Mouse (Mus musculus): ENCODE data around the gene Brsk1. TPM values are rescaled to one million over a fixed set of nuclear protein-coding genes. Genes with fewer than 3 reads are reported as not detected.

Brsk1 gene
- polyA plus RNA-seq, 1 experiment from 2014 or later = 1.0 TPM

DNA sequence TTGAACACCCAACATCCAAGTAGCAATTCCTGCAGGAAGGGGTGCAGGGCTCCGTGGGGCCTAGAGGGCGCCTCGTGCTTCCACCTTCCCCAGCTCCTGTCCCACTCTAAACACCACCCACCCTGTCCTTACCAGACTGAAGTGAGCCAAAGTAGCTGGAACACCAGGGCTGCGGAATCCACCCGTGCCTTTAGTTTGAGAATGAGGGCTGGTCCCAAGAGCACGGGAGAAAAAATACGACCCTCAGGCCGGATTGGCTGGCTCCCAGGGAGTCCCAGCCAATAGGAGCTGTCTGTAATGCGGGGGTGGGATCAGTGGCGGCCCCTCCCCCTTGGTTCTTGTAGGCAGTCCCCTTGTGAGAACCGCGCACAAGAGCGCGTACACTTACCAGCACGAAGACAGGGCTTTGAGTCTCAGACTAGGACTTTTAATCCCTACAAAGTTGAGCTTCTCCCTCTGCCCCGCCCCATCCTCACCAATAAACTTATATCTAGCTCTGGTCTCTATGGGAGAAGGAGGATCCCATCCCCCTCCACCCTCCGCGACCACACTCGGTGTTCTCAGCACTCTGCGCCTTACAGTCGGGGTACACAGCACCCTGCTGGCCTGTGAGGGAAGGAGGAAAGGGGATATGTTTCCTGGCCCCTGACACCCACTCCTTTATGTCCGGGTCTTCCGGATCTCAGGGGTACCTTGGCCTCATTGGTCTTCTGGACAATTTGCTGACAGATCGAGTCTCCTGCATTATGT, 62.6 kb downstream of the Brsk1 start, which contains the start of gene Cox6b2:
Cox6b2 (minus strand) TSS at position 274 of the 750 bp plus-strand sequence.
- Histone ChIP-seq H3K27me3 (replicated peaks; ENCODE audit: control insufficient read depth, insufficient read depth, low read length) (no peaks in the 10 kb centered on the region), H3K36me3 (ENCODE audit: control insufficient read depth, insufficient read depth, low read length) (0 out of 2 replicates have a peak, but pooled peaks cover 3% of the 10 kb centered on the region), H3K27ac (ENCODE audit: low read depth, low read length) (peak within 1 kb of the TSS; percentile 72), H3K4me2 (peak within 1 kb of the TSS; percentile 69), H3K9ac (ENCODE audit: low read depth, low read length) (peak within 1 kb of the TSS; percentile 64), H3K9me3 (ENCODE audit: control insufficient read depth, low read length) (no peaks in the 10 kb centered on the region), H3K4me3 (ENCODE audit: low read depth, low read length) (peak within 1 kb of the TSS; percentile 60), H3K4me1 (replicated peaks; ENCODE audit: control insufficient read depth, insufficient read depth, low read length) (peaks cover 24% of the 10 kb centered on the region)
- WGBS = 4% methylated on average over 24 of the region's 24 CpGs
- ATAC-seq (replicated peaks; ENCODE audit: low FRiP score) (peak; percentile 90), DNase-seq (ENCODE audit: low spot score) (peak; percentile 87)

DNA sequence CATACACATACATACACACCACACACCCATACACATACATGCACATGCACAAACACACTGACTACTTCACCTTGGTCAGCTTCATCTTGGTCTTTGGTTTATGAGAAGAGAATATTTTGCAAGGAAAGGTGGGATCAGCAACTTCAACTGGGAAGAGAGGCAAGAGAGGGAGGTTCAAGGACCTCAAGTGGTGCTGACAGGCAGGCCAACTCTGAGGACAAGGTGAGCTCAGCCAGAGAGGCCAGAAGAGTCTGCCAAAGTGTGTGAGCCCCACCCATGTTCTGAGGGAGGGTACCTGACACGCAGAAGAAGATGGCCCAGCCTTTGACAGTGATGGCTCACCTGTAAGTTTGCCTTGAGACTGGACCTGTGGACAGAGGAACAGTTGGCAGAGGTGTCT, 69.3 kb downstream of the Brsk1 start:
- Histone ChIP-seq H3K4me3 (ENCODE audit: low read depth, low read length) (no peak overlapping the region), H3K36me3 (ENCODE audit: control insufficient read depth, insufficient read depth, low read length) (no peaks in the 10 kb centered on the region), H3K9ac (ENCODE audit: low read depth, low read length) (no peak overlapping the region), H3K4me2 (no peak overlapping the region), H3K4me1 (replicated peaks; ENCODE audit: control insufficient read depth, insufficient read depth, low read length) (no peaks in the 10 kb centered on the region), H3K9me3 (ENCODE audit: control insufficient read depth, low read length) (no peaks in the 10 kb centered on the region), H3K27me3 (replicated peaks; ENCODE audit: control insufficient read depth, insufficient read depth, low read length) (0 out of 2 replicates have a peak, but pooled peaks cover 2% of the 10 kb centered on the region), H3K27ac (ENCODE audit: low read depth, low read length) (no peak overlapping the region)
- no peak for DNase-seq (ENCODE audit: low spot score)
- ATAC-seq (replicated peaks; ENCODE audit: low FRiP score) = no peak
- 39% methylated on average over 1 of the region's 1 CpGs for whole genome bisulfite sequencing

DNA sequence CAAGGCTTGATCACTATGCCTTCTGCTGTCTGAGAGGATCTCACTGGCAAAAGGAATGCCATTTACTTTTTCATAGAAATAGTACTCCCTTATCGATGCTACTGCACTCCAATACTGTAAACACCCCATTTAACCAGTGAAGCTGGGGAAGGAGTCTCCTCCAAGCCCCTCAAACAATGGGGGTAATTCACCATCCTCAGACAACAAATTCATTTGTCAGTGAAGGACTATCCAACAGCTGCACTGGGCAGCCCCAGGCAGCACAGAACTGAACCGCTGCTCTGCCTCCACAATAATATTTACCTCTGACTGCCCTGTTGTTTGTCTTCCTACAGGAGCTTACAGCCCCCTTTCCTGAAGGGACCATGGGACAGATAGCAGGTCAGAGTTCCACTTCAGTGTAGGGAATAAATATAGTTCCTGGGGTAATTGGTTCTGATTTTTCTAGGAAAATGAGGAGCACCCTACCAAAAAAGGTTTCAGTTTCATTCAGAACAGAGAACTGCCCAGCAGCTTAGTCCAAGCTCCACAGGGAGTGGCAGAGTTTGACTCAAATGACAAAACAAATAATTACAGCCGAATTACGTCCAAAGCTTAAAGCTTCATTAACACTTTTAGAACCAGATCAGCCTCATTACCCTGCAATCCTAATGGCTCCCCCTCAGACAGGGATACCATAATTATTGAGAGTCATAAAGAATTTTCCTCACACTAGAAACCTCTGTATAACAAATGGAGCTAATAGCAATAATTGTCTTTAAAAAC, 74.7 kb downstream of the Brsk1 start:
- H3K4me2 ChIP-seq = 0 out of 2 replicates have a peak overlapping the region, but pooled peaks have one; percentile 1
- WGBS = 41% methylated on average over 4 of the region's 4 CpGs
- no peak overlapping the region for H3K27ac ChIP-seq (ENCODE audit: low read depth, low read length)
- no peaks in the 10 kb centered on the region for H3K36me3 ChIP-seq (ENCODE audit: control insufficient read depth, insufficient read depth, low read length)
- H3K9me3 ChIP-seq (ENCODE audit: control insufficient read depth, low read length) = no peaks in the 10 kb centered on the region
- no peak overlapping the region for H3K4me3 ChIP-seq (ENCODE audit: low read depth, low read length)
- ATAC-seq (replicated peaks; ENCODE audit: low FRiP score) (no peak), DNase-seq (ENCODE audit: low spot score) (no peak)
- H3K9ac ChIP-seq (ENCODE audit: low read depth, low read length) = no peak overlapping the region
- H3K4me1 ChIP-seq (replicated peaks; ENCODE audit: control insufficient read depth, insufficient read depth, low read length) = no peaks in the 10 kb centered on the region
- no peaks in the 10 kb centered on the region; the same call in none of the 2 replicates for H3K27me3 ChIP-seq (replicated peaks; ENCODE audit: control insufficient read depth, insufficient read depth, low read length)

Other genes with a start within 250 kb of the Brsk1 start
- gene Rdh13, start 245.0 kb upstream of the Brsk1 start, polyA plus RNA-seq (2014; fragmentation: Nextera tagmentation; extraction: Ambion mirVana) = 17.4 and 18.2 TPM in 2 replicates
- 2.0 and 2.6 TPM in 2 replicates for gene Eps8l1, start 229.9 kb upstream of the Brsk1 start, polyA plus RNA-seq (2014; fragmentation: Nextera tagmentation; extraction: Ambion mirVana)
- 46.2 and 48.0 TPM in 2 replicates for gene Ppp1r12c, start 188.9 kb upstream of the Brsk1 start, polyA plus RNA-seq (2014; fragmentation: Nextera tagmentation; extraction: Ambion mirVana)
- 25.1 and 27.7 TPM in 2 replicates for gene Tnnt1, start 174.2 kb upstream of the Brsk1 start, polyA plus RNA-seq (2014; fragmentation: Nextera tagmentation; extraction: Ambion mirVana)
- gene Tnni3, start 166.4 kb upstream of the Brsk1 start, polyA plus RNA-seq (2014; fragmentation: Nextera tagmentation; extraction: Ambion mirVana) = 8.9 and 17.0 TPM in 2 replicates
- gene Dnaaf3, start 158.2 kb upstream of the Brsk1 start, polyA plus RNA-seq (2014; fragmentation: Nextera tagmentation; extraction: Ambion mirVana) = 0.22 and 0.45 TPM in 2 replicates
- gene Syt5, start 143.1 kb upstream of the Brsk1 start, polyA plus RNA-seq (2014; fragmentation: Nextera tagmentation; extraction: Ambion mirVana) = 0.73 and 1.2 TPM in 2 replicates
- gene Ptprh, start 86.6 kb upstream of the Brsk1 start, polyA plus RNA-seq (2014; fragmentation: Nextera tagmentation; extraction: Ambion mirVana) = not detected in 2 replicates
- gene Tmem86b, start 59.2 kb upstream of the Brsk1 start, polyA plus RNA-seq (2014; fragmentation: Nextera tagmentation; extraction: Ambion mirVana) = 12.9 and 18.0 TPM in 2 replicates
- gene Ppp6r1, start 31.6 kb upstream of the Brsk1 start, polyA plus RNA-seq (2014; fragmentation: Nextera tagmentation; extraction: Ambion mirVana) = 5.6 and 6.6 TPM in 2 replicates
- 132 and 137 TPM in 2 replicates for gene Hspbp1, start 5.5 kb upstream of the Brsk1 start, polyA plus RNA-seq (2014; fragmentation: Nextera tagmentation; extraction: Ambion mirVana)
- gene Tmem150b, start 34.6 kb downstream of the Brsk1 start, polyA plus RNA-seq (2014; fragmentation: Nextera tagmentation; extraction: Ambion mirVana) = 0.16 TPM in 1 of 2 replicates, not detected in the other
- 88.8 and 97.1 TPM in 2 replicates for gene Kmt5c, start 49.5 kb downstream of the Brsk1 start, polyA plus RNA-seq (2014; fragmentation: Nextera tagmentation; extraction: Ambion mirVana)
- 111 and 116 TPM in 2 replicates for gene Cox6b2, start 62.5 kb downstream of the Brsk1 start, polyA plus RNA-seq (2014; fragmentation: Nextera tagmentation; extraction: Ambion mirVana)
- not detected in 2 replicates for gene Fam71e2, start 80.7 kb downstream of the Brsk1 start, polyA plus RNA-seq (2014; fragmentation: Nextera tagmentation; extraction: Ambion mirVana)
- 0.12 TPM in 1 of 2 replicates, not detected in the other for gene Il11, start 92.3 kb downstream of the Brsk1 start, polyA plus RNA-seq (2014; fragmentation: Nextera tagmentation; extraction: Ambion mirVana)
- 0.86 TPM in 1 of 2 replicates, not detected in the other for gene Tmem190, start 92.3 kb downstream of the Brsk1 start, polyA plus RNA-seq (2014; fragmentation: Nextera tagmentation; extraction: Ambion mirVana)
- gene Tmem238, start 99.1 kb downstream of the Brsk1 start, polyA plus RNA-seq (2014; fragmentation: Nextera tagmentation; extraction: Ambion mirVana) = 12.2 and 12.4 TPM in 2 replicates
- gene Rpl28, start 102.3 kb downstream of the Brsk1 start, polyA plus RNA-seq (2014; fragmentation: Nextera tagmentation; extraction: Ambion mirVana) = 218 and 238 TPM in 2 replicates
- 367 and 402 TPM in 2 replicates for gene Ube2s, start 122.0 kb downstream of the Brsk1 start, polyA plus RNA-seq (2014; fragmentation: Nextera tagmentation; extraction: Ambion mirVana)
- gene Shisa7, start 154.1 kb downstream of the Brsk1 start, polyA plus RNA-seq (2014; fragmentation: Nextera tagmentation; extraction: Ambion mirVana) = 0.03 and 0.11 TPM in 2 replicates
- 5.2 and 5.3 TPM in 2 replicates for gene Isoc2b, start 179.7 kb downstream of the Brsk1 start, polyA plus RNA-seq (2014; fragmentation: Nextera tagmentation; extraction: Ambion mirVana)
- 1.3 and 1.4 TPM in 2 replicates for gene Isoc2a, start 186.5 kb downstream of the Brsk1 start, polyA plus RNA-seq (2014; fragmentation: Nextera tagmentation; extraction: Ambion mirVana)
- 0.22 TPM in 1 of 2 replicates, not detected in the other for gene Gm36210, start 215.9 kb downstream of the Brsk1 start, polyA plus RNA-seq (2014; fragmentation: Nextera tagmentation; extraction: Ambion mirVana)
- gene Zfp628, start 224.6 kb downstream of the Brsk1 start, polyA plus RNA-seq (2014; fragmentation: Nextera tagmentation; extraction: Ambion mirVana) = 3.3 and 3.5 TPM in 2 replicates
- gene Nat14, start 231.4 kb downstream of the Brsk1 start, polyA plus RNA-seq (2014; fragmentation: Nextera tagmentation; extraction: Ambion mirVana) = 1.4 and 1.5 TPM in 2 replicates
- gene Ssc5d, start 235.2 kb downstream of the Brsk1 start, polyA plus RNA-seq (2014; fragmentation: Nextera tagmentation; extraction: Ambion mirVana) = 0.70 and 0.82 TPM in 2 replicates